Mouse (Mus musculus) cerebellum, postnatal 36 days (tissue): ENCODE data around the gene Ciapin1.
"Not testable (repeated sequence)": the region's sequence is repeated elsewhere in the genome, so short reads cannot be mapped to it uniquely, and the experiment has no call there.

Source experiments
- DNase-seq, 2 experiments: peaks; one replicate each; pipeline ENCODE4 v3.0.0; 2021 to 2022; ENCODE audit warnings: mixed read lengths in 2 of 2

Gene Ciapin1

DNA sequence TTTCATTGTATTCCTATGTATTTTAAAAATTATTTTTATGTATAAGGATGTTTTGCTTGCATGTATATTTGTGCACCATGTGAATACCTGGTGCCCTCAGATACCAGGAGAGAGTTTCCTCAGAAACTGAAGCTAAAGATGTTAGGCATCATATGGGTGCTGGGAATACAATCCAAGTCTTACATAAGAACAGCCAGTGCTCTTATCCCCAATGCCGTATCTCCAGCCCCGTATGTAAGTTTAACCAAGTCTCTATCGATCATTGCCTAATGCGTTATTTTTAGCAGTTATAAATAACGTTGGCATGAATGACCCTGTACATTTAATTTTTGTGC is 18.8 kb upstream of the Ciapin1 start:
- peak in 1 of 2 experiments; percentile 32 for DNase-seq

DNA sequence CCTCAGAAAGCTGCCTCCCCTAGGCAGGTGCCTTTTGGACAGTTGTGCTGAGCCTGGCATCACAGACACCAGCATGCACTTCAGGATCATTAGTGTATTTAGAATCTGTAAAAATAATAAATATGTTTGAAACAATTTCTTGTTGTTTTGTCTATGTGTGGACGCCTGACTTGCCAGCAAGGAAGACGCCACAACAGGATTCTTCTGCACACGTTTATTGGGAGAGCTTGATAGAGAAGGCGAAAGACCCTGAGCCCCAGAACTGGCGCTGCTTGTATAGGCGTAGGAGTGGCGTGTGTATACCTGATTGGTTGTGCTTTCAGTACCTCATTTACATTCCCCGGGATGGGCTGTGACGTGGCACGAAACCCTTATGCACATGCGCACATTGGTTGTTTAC is 16.6 kb upstream of the Ciapin1 start:
- not testable (repeated sequence) for DNase-seq

DNA sequence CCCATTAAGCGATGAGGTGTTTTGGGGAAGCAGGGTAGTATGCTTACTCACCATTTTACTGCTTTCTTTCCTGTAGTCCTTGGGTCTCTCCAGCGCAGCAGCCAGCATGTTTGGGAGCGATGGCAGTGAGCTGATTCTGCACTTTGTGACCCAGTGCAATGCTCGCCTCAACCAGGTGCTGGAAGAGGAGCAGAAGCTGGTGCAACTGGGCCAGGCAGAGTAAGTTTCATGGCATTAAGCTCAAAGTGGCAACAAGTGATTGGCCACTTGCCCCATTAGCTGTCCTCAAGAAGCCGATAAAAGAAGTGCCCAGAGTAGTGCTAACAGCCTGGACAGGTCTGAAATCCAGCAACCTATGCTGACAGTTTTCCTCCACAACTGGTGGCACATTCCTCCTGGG is 11.9 kb upstream of the Ciapin1 start:
- no peak for DNase-seq

DNA sequence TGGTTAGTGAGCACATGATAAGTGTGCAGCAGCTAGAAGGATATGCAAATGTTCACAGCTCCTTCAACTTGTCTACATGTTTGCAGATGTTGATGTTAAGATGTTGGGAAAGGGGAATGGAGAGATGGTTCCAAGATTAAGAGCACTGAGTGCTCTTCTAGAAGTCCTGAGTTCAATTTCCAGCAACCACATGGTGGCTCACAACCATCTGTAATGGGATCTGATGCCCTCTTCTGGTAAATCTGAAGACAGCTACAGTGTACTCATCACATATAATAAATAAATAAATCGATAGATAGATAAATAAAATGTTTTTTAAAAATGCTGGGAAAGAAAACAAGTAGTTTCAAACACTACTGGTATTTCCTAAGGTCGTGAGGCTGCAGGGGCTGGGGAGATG is 3.0 kb upstream of the Ciapin1 start:
- DNase-seq, result no peak

DNA sequence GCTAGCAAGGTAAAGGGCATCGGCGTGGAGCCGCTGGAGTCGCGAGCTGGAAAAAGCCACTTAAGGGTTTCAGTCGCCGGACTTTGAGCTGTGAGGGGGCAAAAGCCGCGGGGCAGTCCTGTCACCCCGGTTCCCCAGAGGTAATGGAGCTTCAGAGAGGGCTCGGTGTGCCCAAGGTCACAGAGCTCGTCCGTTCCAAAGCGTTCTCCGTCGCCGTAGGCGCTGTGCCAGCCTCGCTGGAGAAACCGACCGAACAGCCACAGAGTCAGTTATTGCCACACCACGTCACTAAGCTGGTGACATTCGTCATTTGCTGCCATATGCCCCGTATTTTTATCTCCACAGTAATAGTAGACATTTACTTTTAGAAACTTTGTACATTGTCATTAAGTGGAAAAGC is 442 bp upstream of the Ciapin1 start:
- peak; percentile 83 to 84 for DNase-seq

DNA sequence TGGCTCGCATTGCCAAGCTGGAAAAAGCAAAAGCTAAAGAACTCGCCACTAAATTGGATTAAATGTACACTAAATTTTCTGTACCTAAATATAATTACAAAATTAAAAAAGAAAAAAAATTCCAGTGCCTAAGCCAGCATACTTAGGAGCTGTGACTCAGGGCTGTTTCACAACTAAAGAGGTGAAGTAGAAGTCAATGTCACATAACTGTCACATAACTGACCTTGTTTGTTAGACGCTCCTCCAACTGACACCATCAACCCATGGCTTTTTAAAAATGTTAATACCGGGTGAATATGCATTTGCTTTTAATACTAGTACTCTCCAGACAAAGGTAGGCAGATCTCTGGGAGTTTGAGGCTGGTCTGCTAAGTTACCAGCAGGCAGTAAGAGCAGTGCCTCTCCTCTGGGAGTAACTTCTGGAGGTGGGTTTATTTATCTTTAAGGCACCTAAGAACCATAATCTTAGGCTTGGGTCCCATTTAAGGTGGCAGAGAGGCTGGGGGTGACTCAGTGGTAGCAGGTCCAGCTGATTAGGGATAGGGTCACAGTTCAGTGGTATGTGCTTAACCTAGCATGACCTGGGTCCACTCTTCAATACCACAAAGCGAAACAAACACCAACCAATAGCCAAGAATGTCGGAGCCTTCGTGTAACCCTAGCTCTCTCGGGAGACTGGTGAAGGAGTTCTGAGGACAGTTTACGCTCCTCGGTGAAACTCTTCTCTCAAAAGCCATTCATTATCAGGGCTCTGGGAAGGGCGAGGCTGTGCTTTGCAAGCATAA is 1.5 kb downstream of the Ciapin1 start:
- no peak for DNase-seq

DNA sequence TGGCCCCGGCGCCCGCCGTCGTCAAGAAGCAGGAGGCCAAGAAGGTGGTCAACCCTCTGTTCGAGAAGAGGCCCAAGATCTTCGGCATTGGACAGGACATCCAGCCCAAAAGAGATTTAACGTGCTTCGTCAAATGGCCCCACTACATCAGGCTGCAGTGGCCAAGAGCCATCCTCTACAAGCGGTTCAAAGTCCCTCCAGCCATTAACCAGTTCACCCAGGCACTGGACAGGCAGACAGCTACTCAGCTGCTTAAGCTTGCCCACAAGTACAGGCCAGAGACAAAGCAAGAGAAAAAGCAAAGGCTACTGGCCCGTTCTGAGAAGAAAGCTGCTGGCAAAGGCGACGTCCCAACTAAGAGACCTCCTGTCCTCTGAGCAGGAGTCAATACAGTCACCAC is 2.4 kb downstream of the Ciapin1 start:
- not testable (repeated sequence) for DNase-seq

DNA sequence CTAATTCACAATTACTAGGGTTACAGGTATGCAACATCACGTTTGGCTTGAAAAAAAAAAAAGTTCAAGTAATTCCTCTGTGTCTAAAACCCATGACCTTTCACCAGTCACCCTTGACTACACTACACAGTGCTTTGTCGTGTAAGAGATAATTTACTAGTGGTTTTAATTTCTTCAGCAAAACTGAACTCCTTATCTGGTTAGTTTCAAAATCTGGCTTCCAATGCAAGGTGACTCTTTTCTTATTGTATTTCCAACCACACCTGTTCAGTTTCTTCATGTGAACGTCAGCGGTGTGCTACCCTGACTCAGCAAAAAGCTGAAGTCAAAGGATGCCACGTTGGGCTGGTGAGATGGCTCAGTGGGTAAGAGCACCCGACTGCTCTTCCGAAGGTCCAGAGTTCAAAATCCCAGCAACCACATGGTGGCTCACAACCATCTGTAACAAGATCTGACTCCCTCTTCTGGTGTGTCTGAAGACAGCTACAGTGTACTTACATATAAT is 4.2 kb downstream of the Ciapin1 start:
- DNase-seq, result not testable (repeated sequence)

DNA sequence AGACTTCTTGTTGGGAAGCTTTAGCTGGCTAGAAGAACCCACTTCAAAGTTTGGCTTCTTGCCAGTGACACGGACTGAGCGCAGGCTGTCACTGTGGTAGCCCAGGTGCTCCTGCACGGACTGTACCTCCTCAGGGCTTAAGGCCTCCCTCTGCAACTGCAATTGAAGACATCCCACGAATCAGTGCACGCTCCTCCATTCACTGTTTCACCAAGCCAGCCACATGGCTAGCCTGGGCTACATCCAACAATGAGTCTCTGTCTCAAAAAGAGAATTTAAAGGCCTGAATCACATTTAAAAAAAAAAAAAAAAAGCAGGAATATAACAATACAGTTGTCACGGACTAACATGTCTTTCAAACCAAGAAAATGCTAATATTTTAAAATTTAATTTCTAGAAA is 9.9 kb downstream of the Ciapin1 start:
- DNase-seq, result no peak

DNA sequence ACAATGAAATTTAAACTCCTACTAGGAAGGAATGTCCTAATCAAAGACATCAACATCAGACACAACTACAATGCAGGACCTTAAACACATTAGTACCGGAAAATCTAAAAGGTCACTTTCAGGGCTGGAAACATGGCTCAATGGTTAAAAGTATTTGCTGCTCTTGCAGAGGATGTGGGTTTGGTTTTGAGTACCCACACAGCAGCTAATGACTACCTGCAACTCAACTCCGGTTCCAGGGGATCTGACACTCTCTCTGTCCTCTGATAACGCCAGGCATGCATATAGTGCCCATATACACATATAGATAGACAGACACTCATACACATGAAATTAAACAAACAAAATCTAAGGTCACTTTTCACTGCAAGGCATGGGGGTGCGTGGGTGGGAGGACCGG is 11.9 kb downstream of the Ciapin1 start:
- no peak for DNase-seq

DNA sequence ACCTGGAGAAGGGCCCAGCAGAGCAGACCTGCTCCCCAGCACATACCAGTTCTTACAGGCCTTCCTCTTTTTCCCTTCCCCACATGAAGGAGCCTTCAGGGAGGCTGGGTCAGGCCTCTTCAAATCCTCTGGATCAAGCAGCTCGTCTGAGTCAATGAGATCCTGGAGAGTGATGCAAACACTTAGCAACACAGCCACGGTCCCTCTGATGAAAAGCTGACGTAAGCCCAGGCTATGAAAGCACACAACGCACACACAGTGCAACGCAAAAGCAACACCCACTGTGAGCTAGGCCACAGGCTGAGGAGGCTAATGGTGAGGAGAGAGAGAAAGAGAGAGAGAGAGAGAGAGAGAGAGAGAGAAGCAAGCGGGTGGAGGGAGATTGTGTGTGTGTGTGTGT is 13.0 kb downstream of the Ciapin1 start:
- DNase-seq, result no peak

DNA sequence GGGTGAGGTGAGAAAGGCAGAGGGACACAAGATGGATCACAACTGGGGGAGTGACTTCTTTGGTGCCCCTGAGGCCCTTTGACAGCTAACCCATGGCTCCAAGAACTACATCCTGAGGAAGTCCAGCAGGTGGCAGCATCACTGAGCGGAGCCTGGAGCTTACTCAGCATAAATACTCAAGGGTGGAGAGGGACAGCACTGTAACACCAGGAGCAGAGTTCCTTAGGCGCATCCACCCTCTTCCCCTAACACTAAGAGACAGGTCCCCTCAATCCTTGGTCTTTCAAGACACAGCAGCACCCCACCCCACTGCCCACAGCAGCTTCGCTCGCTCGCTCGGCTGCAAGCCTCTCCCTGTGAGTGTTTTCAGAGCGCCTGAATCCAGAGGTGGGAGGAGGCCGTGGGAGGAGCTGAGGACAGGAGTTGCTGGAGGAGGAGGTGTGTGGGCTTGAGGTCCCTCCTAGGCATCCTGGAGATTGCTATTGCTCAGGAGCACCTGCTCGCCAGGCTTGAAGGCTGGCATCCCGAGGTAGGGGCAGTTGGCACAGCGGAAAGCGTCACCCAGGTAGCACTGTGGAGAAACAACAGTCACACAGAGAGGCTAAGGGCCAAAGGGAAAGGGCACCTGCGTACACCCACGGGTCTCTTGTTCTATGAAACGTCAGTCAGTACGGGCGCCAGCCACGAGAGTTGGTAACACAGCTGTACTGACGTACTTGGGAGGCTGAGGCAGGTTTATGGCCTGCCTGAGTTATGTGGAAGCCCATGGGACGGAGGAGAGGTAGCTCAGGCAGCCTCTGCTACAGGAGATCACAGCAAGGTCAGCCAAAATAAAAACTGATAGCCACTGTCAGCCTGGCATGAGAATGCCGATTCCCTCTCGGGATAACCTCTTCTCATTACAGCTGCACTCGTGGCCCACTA is 15.3 kb downstream of the Ciapin1 start:
- peak; percentile 50 to 51 for DNase-seq

DNA sequence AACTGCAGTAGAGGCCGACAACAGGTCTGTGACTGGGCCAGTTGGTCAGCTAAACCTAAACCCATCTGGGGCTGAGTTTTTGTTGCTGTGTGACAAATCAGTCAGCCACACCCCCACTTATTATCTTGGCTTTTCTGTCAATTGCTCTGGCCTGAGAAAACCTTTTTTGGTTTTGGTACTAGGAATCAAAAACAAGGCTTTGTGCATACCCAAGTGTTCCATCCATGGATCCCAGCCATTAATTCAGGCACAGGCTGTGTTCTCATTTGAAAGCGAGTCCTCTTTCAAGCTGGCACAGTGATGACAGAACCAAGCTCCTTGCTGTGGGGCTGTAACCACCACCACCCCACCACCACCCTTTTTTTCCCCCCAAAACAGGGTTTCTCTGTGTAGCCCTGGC is 16.8 kb downstream of the Ciapin1 start:
- no peak for DNase-seq

DNA sequence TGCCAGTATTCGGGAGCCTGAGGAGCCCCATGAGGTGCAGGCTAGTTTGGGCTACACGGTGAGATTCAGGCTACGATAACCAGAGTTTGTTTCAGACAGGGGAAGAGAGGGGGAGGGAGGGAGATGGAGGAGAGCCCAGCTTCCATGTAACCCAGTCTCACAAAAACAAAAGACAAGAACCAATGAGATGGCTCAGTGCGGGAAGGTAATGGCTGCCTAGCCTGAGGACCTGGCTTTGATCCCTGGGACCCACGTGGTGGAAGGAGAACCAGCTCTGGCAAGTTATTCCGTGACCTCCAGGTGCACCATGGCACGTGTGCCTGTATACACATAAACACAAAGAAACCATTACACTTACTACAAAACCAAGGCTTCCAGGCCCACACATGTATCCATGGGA is 17.6 kb downstream of the Ciapin1 start:
- DNase-seq, result no peak

DNA sequence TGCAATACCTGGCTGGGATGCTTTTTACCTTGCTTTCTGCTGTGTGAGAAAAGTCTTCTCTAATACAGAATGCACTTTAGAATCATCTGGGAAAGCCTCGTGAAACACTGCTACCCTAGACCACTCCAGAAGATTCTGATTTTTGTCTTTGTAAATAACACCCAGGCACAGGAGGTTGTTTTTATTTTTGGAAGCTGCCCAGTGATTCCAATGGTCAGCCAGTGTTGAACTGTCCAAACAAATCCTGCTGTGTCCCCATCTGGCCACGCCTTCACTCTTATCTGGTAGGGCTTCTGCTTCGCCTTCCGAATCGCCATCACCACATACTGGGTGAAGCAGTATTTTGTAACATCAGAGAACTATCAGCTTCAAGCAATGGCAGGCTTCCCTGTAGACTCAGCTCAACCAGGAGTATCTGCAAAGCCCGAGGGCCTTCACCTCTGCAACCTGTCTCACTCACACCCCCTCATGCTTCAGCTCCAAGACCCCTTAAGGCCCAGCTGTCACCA is 18.4 kb downstream of the Ciapin1 start:
- no peak for DNase-seq

DNA sequence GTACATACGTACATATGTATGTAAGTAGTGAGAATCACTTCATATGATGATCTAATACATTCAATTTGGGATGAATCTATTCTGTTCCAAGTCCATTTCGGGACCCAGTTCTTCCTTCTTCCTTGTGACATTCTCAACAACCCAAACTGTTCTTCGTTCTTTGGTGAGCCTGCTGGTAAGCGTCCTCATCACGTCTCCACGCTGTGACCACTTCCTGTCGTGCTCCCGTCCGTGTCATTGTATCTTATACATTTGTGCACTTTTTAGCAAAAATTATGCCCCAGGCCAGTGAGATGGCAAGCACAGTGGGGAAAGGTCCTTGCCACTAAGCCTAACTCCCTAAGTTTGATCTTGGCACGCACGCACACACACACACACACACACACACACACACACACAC is 20.2 kb downstream of the Ciapin1 start:
- DNase-seq, result no peak

DNA sequence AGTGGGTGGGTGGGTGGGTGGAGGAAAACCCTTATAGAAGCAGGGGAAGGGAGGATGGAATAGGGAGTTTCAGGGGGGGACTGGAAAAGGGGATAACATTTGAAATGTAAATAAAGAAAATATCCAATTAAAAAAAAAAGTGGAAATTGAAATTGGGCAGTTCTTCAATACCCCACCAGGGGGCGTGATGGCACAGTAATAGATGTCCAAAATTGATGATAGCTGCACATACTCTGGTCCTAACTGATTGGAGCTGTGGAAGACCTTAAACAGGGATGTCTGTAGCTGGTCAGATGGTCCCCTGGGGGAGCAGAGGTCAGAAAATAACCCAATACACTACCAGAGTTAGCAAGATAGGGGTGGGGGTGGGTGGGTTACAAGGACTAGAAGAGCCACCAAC is 23.6 kb downstream of the Ciapin1 start:
- peak; percentile 29 to 48 for DNase-seq

DNA sequence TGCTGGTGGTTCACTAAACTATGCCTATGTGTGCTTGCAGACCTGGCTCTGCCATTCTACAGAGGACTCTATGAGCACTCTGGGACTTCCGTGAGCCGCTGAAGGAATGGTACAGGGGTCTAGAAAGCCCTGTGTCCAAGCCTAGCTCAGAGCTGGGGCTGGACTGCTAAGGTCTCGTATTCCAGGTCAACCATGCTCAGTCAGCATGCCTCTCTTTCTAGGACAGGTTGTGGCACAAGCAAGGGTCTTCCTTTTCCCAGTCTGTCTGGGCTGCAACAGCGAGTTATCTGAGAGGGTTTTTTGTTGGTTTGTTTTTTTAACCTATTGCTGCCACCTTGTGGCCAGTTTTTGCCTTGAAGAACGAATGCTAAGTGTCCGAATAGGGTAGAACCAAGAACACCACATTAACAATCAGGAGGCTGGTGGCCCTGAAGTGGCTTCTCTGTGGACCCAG is 25.5 kb downstream of the Ciapin1 start:
- DNase-seq, result peak; percentile 86 to 95

DNA sequence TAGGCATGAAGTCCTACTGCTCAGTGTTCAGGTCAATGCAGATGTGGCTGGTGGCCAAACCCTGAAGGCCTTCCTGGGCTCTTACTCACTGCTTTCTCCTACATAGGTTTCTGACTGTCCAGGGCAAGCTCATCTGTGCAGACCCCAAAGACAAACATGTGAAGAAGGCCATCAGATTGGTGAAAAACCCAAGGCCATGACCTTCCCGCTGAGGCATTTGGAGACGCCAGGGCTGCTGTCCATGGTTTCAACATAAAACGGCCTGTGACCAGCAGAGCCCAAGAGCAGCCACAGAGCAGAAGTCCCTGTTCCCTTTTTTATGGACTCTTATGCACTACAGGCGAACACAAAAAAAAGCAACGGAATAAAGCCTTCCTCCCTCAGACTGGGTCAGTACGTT is 26.5 kb downstream of the Ciapin1 start:
- DNase-seq, result no peak

DNA sequence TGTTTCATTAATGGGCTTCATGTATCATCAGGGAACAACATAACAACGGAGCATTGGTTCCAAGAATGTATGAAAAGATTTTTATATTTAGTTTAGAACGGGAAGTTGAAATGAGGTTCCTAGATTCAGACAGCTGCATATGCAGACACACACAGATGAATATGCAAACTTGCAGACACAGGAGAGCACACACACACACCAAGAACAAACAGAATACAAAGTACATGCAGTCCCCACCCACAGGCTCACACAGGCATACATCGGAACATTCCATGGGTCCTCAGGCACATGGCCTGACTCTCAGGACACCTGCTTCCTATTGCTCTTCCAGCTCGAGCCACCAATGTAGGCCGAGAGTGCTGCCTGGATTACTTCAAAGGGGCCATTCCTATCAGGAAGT is 27.3 kb downstream of the Ciapin1 start:
- no peak for DNase-seq

DNA sequence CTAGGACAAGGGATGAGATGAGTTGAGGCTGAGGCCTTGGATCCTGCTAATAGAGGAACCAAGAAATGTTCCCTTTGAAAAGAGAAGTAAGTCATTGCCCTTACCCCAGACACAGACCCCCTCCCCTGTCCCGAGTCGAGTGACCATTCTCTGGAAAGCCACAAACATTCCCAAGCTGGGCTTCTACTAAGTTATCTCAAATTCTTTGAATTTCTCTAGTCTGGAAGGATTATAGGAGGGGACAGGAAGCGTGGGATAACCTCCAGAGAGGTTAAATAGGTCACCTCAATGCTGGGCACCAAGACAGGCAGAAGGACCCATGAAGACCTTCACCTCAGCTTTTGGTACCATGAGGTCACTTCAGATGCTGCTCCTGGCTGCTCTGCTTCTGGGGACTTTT is 28.0 kb downstream of the Ciapin1 start, which contains the start of gene Ccl17:
Gene Ccl17, plus strand, starts transcription at position 301 of the 400 bp plus-strand sequence.
- DNase-seq, result no peak

DNA sequence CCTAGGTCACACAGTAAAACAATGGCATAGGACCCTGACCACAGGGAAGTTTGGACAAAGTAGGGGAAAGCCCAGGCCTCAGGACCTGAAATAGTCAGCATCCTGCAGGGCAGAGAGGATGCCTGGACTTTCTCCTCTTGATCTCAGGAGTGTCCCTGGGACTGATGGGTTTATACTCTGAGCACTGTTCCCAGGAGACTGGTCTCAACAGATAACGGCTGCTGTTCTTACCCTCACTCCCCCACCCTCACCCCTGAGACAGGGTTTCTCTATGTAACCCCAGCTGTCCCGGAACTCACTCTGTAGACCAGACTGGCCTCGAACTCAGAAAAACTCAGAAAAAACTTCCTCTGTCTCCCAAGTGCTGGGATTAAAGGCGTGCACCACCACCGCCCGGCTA is 29.8 kb downstream of the Ciapin1 start:
- no peak for DNase-seq

DNA sequence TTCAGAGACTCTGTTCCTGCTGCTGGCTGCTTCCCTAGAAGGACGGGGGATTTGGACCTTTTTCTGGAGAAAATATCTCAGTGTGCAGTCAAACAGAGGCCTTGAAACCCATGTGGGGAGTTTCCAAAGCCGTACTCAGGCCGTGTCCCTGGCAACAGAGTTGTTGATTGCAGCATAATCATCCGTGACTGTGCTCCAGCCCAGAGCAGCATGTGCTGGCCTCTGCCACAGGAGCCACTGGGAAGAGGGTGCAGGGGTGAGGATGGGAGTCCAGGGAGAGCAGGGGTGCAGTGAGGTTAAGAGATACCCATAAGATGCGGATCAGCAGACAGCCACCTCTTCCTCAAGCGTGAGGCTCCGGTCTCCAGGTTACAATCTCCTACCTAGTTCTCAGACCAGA is 30.7 kb downstream of the Ciapin1 start:
- no peak for DNase-seq

DNA sequence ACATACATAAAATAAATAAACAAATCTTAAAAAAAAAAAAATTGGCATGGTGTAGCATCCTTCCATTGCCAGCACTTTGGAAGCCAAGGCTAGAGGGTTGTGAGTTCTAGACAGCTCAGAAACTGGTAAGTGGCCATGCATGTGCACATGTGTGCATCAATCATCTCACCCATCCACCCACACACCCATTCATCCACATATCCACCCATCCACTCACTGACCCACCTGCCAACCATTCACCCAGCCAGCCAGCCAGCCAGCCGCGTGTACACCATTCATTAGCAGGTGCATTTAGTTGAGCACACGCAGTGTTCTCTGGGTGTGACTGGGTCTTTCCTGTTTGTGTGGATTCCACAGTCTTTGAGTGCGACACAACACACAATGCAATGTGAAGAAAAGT is 32.3 kb downstream of the Ciapin1 start:
- DNase-seq, result no peak
